Mouse (Mus musculus) spleen, postnatal 10 days (tissue): Measurements from ENCODE around the gene Csf2rb2.
A peak's percentile ranks its signal among the peaks of the same experiment; 100 is the strongest.
"Not testable (repeated sequence)": the region's sequence is repeated elsewhere in the genome, so short reads cannot be mapped to it uniquely, and the experiment has no call there.

Source experiments
- DNase-seq, 2 experiments: peaks; one replicate each; pipeline ENCODE4 v3.0.0; 2021 to 2022; ENCODE audit warnings: low spot score in 2 of 2

Csf2rb2 gene

DNA sequence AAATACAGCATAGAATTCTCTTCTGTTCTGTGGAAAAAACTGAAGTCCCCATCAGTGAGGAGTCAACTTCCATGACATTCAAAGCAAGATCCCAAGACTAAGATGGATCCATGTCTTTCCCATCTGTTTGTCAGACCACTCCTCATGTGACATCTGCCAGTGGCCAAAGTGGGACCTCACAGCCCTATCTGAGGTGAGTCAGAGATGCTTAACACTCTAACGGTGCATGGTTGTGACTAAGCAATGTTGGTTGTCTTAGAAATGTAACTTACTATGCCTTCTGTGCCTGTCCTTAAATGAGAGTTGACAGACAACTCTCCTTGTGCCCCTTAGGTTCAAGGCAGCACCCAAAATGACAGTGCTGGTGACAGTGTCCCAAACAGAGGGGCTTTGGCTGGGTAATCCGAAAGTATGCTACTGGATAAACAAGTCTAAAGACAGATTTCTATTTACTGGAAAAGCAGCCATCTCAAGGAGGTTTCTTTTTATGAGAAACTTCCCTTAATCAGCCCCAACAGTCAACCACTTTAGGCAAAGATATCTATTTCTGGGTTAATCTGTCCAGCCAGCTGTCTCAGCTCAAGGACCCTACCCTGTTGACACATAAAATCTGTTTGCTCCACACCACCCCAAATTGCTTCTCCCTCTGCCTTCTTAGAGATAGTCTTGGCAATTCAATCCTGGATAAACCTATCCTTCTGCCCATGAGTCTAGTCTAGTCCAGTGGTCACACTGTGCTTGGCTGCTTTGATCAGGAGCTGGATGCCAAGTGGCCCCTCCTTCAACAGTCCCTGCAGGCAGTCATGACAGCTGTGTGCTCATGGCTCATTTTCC is 13.0 kb upstream of the Csf2rb2 start:
- DNase-seq, result not testable (repeated sequence)

DNA sequence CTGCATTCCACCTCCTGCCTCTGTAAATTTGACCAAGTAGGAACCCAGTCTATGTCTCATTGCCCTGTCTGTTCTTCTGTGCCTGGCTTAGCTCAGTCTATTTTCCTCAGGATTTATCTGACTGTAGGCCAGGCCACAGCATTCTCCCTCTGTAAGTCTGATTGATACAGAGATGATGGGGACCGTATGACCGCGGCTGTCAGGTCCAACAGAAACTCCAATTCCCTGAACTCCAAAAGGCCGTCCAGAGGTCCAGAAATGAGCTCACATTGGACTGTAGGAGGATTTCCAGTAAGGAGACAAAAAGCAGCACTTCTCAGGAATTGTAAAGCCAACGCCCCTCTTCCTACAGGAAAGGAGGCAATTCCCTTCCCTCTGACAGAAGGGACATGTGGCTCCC is 8.1 kb upstream of the Csf2rb2 start:
- DNase-seq, result not testable (repeated sequence)

- not testable (repeated sequence) for DNase-seq
These were observed 7.1 kb upstream of the Csf2rb2 start for GRCm38 (mm10) chr15:78312421-78313233.

GRCm38 (mm10) chr15:78310971-78311370 is 5.5 kb upstream of the Csf2rb2 start:
- DNase-seq, result no peak

- no peak for DNase-seq
These were observed 4.3 kb upstream of the Csf2rb2 start for GRCm38 (mm10) chr15:78309865-78310264.

DNA sequence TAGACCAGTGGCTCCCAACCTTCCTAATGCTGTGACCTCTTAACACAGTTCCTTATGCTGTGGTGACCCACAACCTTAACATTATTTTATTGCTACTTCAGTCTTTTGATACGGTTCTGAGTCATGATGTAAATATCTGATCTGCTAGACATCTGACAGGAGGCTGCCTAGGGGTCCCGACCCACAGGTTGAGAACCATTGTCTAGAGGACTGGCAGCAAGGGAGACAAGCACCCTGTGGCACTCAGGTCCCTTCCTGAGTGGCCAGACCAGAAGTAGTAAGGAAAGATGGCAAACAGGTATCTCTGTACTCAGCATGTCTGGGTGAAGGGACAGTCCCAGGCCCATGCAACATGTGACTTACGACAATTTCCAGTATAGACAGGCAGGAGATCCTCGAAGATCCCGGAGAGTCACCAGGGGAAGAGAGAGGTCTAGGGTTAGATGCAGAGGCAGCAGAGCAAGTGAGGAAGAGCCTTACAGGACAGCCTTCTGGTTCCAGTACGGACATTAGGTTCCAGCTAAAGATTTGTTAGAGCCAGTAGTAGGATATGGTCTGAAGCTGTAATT is 1.8 kb downstream of the Csf2rb2 start:
- DNase-seq, result no peak

DNA sequence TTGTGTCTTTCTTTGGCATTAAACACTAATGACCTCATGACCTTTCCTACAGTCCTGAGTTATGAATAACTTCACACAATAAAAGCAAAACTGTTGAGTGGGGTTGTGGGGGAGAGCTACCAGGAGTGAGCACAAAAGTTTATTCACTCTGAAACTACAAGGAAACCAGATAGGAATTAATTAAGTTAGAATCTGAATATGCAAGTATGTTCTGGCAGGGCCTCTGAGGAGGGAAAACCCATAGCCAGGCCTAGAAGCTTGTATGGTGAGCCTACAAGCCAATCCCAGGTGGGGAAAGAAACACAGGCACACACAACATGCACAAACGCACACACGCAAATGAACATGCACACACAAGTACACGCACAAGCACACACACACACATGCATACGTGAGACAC is 2.8 kb downstream of the Csf2rb2 start:
- no peak for DNase-seq

GRCm38 (mm10) chr15:78300773-78301172 is 4.7 kb downstream of the Csf2rb2 start:
- DNase-seq, result no peak

GRCm38 (mm10) chr15:78299641-78300040 is 5.9 kb downstream of the Csf2rb2 start:
- no peak for DNase-seq

- DNase-seq, result no peak
These were observed 7.0 kb downstream of the Csf2rb2 start for GRCm38 (mm10) chr15:78298558-78298957.

DNA sequence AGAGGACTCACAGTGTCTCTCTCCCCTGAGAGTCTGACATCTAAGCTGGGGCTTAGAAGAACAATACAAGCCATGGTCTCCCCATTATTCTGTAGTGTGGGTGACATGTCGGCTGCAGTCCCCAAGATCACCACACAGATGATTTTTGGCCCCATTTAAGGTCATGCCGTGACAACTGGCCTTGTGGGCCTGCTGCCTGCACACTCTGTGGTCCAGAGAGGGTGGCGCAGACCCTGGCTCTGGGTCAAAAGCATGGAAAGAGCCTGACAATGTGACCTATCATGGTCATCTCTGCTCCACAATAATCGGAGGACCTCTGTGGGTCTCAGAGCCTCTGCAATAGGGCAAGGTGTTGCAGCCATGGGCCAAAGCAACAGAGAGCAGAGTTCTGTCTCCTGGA is 11.8 kb downstream of the Csf2rb2 start:
- DNase-seq, result no peak

DNA sequence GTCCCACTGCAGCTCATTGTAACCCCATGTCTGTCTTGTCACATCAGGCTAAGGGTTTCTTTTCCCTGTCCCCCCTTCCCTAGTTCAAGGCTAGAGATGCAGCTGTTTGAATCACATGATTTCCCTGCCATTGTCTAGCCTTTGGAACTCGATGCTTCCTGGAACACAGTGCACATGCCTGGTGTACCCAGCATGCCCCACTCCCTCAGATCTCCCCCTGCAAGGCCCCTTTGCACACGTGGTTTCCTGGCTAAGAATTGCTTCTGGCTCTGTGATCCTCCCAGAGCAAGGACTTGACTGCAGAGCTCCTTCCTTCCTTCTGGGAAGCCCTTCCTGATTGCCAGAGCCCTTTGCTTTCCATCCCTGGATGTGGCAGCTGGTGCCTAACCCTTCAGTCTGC is 12.3 kb downstream of the Csf2rb2 start:
- not testable (repeated sequence) for DNase-seq

- not testable (repeated sequence) for DNase-seq
These were observed 15.7 kb downstream of the Csf2rb2 start for GRCm38 (mm10) chr15:78289775-78290174.

GRCm38 (mm10) chr15:78287941-78288340 is 17.6 kb downstream of the Csf2rb2 start:
- no peak for DNase-seq

- DNase-seq, result no peak
These were observed 27.2 kb downstream of the Csf2rb2 start for GRCm38 (mm10) chr15:78278308-78278707.

DNA sequence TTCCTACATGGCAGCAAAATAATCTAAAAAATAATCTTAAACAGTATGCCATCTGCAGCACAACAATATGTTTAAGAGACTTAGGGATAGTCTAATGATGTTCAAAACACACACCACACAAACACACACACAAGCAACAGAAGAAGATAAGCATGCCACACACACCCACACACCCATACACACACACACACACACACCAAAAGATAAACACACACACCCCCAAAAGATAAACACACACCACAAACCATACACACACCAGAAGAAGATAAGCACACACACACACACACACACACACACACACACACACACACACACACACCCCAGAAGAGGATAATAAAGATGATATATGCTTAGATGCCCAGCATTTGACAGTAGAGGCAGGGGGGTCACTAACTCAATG is 34.3 kb downstream of the Csf2rb2 start:
- no peak for DNase-seq

GRCm38 (mm10) chr15:78267865-78268264 is 37.7 kb downstream of the Csf2rb2 start:
- no peak for DNase-seq

- DNase-seq, result no peak
These were observed 38.1 kb downstream of the Csf2rb2 start for GRCm38 (mm10) chr15:78267441-78267840.

DNA sequence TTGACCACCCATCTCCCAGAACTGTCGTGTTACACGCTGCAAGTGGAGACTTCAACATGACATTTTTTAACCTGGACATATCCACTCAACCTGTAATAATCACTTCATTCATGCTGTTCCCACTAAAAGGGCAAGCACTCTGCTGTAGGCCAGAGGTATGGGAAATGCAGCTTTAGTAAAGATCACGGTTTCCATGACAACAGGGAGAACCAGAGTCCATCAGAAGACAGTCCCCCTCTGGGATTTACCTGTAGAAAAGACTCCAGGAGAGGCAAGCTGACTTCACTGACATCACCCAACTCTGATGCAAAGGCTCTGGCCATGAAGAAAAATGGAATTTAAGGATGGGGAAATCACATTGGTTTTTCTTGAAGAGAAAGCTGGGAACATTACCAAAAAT is 42.2 kb downstream of the Csf2rb2 start:
- no peak for DNase-seq

GRCm38 (mm10) chr15:78260668-78261333 is 44.7 kb downstream of the Csf2rb2 start:
- peak in 1 of 2 experiments; percentile 54 for DNase-seq

- peak in 1 of 2 experiments; percentile 34 for DNase-seq
These were observed 47.2 kb downstream of the Csf2rb2 start for GRCm38 (mm10) chr15:78258246-78258865.
